Mouse (Mus musculus): ENCODE results near the gene Psmc3.
A peak's percentile ranks its signal among the peaks of the same experiment; 100 is the strongest.

Gene Psmc3

GRCm38 (mm10) chr2:91113852-91114251, 60.0 kb downstream of the Psmc3 start:
- DNase-seq = no peak

GRCm38 (mm10) chr2:91114781-91115577, 61.2 kb downstream of the Psmc3 start:
- peak; percentile 88 for DNase-seq

GRCm38 (mm10) chr2:91115578-91115970, 61.8 kb downstream of the Psmc3 start:
- no peak for DNase-seq
